Mouse (Mus musculus) C2C12 (cell line): ENCODE results near the gene Mapkap1. TPM values are rescaled to one million over a fixed set of nuclear protein-coding genes. Genes with fewer than 3 reads are reported as not detected.

Experiments used
- H3K27me3 ChIP-seq: one replicate; pipeline ENCODE4 v1.6.1; 2011; ENCODE audit not compliant: control insufficient read depth, insufficient read depth, insufficient read length
- H3K36me3 ChIP-seq: one replicate; pipeline ENCODE4 v1.6.1; 2011; ENCODE audit not compliant: control insufficient read depth, insufficient read depth
- H3K4me3 ChIP-seq: one replicate; pipeline ENCODE4 v1.5.1; 2011; ENCODE audit warnings: mild to moderate bottlenecking, control low read depth; ENCODE audit not compliant: poor library complexity, insufficient read depth, severe bottlenecking
- H3K79me2 ChIP-seq: one replicate; pipeline ENCODE4 v1.6.1; 2011; ENCODE audit not compliant: control insufficient read depth, insufficient read depth
- H3K79me3 ChIP-seq: one replicate; pipeline ENCODE4 v1.6.1; 2011; ENCODE audit warnings: low read depth, control low read depth
- H3ac ChIP-seq: one replicate; pipeline ENCODE3; 2011; ENCODE audit warnings: low read depth; ENCODE audit not compliant: control insufficient read depth, insufficient read length
- CEBPB ChIP-seq: IDR thresholded peaks from one replicate; pipeline ENCODE4 v1.6.1; 2011; ENCODE audit warnings: low read depth, mild to moderate bottlenecking, control low read depth, moderate library complexity
- CTCF ChIP-seq: IDR thresholded peaks from one replicate; pipeline ENCODE4 v1.5.1; 2011; ENCODE audit not compliant: control insufficient read depth, insufficient read depth, insufficient read length
- FOSL1 ChIP-seq: IDR thresholded peaks from one replicate; pipeline ENCODE4 v1.8.0; 2011; ENCODE audit warnings: mild to moderate bottlenecking, low read length; ENCODE audit not compliant: poor library complexity, insufficient read depth, severe bottlenecking
- MAX ChIP-seq: IDR thresholded peaks from one replicate; pipeline ENCODE4 v1.6.1; 2011; ENCODE audit warnings: mild to moderate bottlenecking, control low read depth
- MYOD1 ChIP-seq: IDR thresholded peaks from one replicate; pipeline ENCODE4 v1.6.1; 2011; ENCODE audit warnings: low read depth; ENCODE audit not compliant: control insufficient read depth, insufficient read length
- MYOG ChIP-seq: IDR thresholded peaks from one replicate; pipeline ENCODE4 v1.6.1; 2011; ENCODE audit not compliant: control insufficient read depth, insufficient read length; ENCODE audit errors: extremely low read depth
- USF1 ChIP-seq: IDR thresholded peaks from one replicate; pipeline ENCODE4 v1.6.1; 2011; ENCODE audit warnings: low read depth, mild to moderate bottlenecking, control low read depth, moderate library complexity
- polyA plus RNA-seq: library from polyadenylated mRNA; unstranded; fragments of >200 nt; fragmentation: generic; extraction: Trizol; gene quantifications from one replicate; pipeline ENCODE4 v1.2.1, GENCODE M21; 2012; ENCODE audit warnings: missing spikeins

The Mapkap1 gene
- polyA plus RNA-seq, 1 experiment = 33.2 TPM

- no peaks in the 10 kb centered on the region for H3K79me2 ChIP-seq
- TF ChIP-seq FOSL1 (no peak), CEBPB (no peak), MYOD1 (no peak), MYOG (no peak), CTCF (no peak), MAX (no peak), USF1 (no peak)
- H3K79me3 ChIP-seq = no peaks in the 10 kb centered on the region
- H3K36me3 ChIP-seq = peaks cover 11% of the 10 kb centered on the region
- H3K4me3 ChIP-seq = no peak overlapping the region
- no peak overlapping the region for H3ac ChIP-seq
- H3K27me3 ChIP-seq = no peaks in the 10 kb centered on the region
Observed at GRCm38 (mm10) chr2:34566601-34567000, 160.0 kb downstream of the Mapkap1 start.

- Histone ChIP-seq H3K79me3 (no peaks in the 10 kb centered on the region), H3K79me2 (no peaks in the 10 kb centered on the region), H3K36me3 (peaks cover 11% of the 10 kb centered on the region), H3K4me3 (no peak overlapping the region), H3K27me3 (no peaks in the 10 kb centered on the region), H3ac (no peak overlapping the region)
- TF ChIP-seq CTCF = no peak
- TF ChIP-seq CEBPB = no peak
- TF ChIP-seq MYOG = no peak
- TF ChIP-seq MYOD1 = no peak
- no peak for TF ChIP-seq USF1
- no peak for TF ChIP-seq MAX
- no peak for TF ChIP-seq FOSL1
Observed at GRCm38 (mm10) chr2:34569131-34569530, 162.6 kb downstream of the Mapkap1 start.

GRCm38 (mm10) chr2:34570378-34570777 is 163.8 kb downstream of the Mapkap1 start:
- Histone ChIP-seq H3ac (no peak overlapping the region), H3K4me3 (no peak overlapping the region), H3K36me3 (peaks cover 11% of the 10 kb centered on the region), H3K79me3 (no peaks in the 10 kb centered on the region), H3K27me3 (no peaks in the 10 kb centered on the region), H3K79me2 (no peaks in the 10 kb centered on the region)
- TF ChIP-seq MAX (no peak), FOSL1 (no peak), CEBPB (no peak), USF1 (no peak), MYOD1 (no peak), MYOG (no peak)

- Histone ChIP-seq H3K36me3 (peaks cover 7% of the 10 kb centered on the region), H3K4me3 (no peak overlapping the region), H3K79me3 (no peaks in the 10 kb centered on the region), H3K79me2 (no peaks in the 10 kb centered on the region), H3ac (no peak overlapping the region), H3K27me3 (no peaks in the 10 kb centered on the region)
- TF ChIP-seq CEBPB = no peak
- no peak for TF ChIP-seq FOSL1
- no peak for TF ChIP-seq CTCF
- TF ChIP-seq MYOD1 = no peak
- no peak for TF ChIP-seq MYOG
- TF ChIP-seq USF1 = no peak
- no peak for TF ChIP-seq MAX
Observed at GRCm38 (mm10) chr2:34571096-34571495, 164.5 kb downstream of the Mapkap1 start.

GRCm38 (mm10) chr2:34573073-34573472 is 166.5 kb downstream of the Mapkap1 start:
- Histone ChIP-seq H3K36me3 (peaks cover 5% of the 10 kb centered on the region), H3K79me3 (no peaks in the 10 kb centered on the region), H3ac (no peak overlapping the region), H3K79me2 (no peaks in the 10 kb centered on the region), H3K27me3 (no peaks in the 10 kb centered on the region), H3K4me3 (no peak overlapping the region)
- no peak for TF ChIP-seq USF1
- no peak for TF ChIP-seq MAX
- TF ChIP-seq CTCF = no peak
- no peak for TF ChIP-seq MYOD1
- no peak for TF ChIP-seq CEBPB
- TF ChIP-seq MYOG = no peak
- TF ChIP-seq FOSL1 = no peak

GRCm38 (mm10) chr2:34588546-34588945 is 182.0 kb downstream of the Mapkap1 start:
- Histone ChIP-seq H3K79me2 (no peaks in the 10 kb centered on the region), H3ac (no peak overlapping the region), H3K79me3 (no peaks in the 10 kb centered on the region), H3K4me3 (no peak overlapping the region), H3K27me3 (no peaks in the 10 kb centered on the region), H3K36me3 (peaks cover 19% of the 10 kb centered on the region)
- no peak for TF ChIP-seq USF1
- no peak for TF ChIP-seq CEBPB
- TF ChIP-seq CTCF = no peak
- no peak for TF ChIP-seq MYOG
- TF ChIP-seq MAX = no peak
- no peak for TF ChIP-seq MYOD1
- TF ChIP-seq FOSL1 = no peak
